Mouse (Mus musculus) forebrain, embryonic 16.5 days (tissue): ENCODE measurements around the gene Lingo3. TPM values are rescaled to one million over a fixed set of nuclear protein-coding genes. Genes with fewer than 3 reads are reported as not detected.
"Not testable (repeated sequence)": the region's sequence is repeated elsewhere in the genome, so short reads cannot be mapped to it uniquely, and the experiment has no call there.

Experiments used
- ATAC-seq: fragments of 200-750 bp; cut with Nextera tagmentation; 2 replicates; pipeline ENCODE4 v1.8.0; 2017; ENCODE audit warnings: mild to moderate bottlenecking, moderate library complexity
- H3K27ac ChIP-seq: fragments of 300-500 bp; sonication (generic); 2 replicates; pipeline ENCODE4 v1.5.1; 2014; ENCODE audit warnings: low read length, control low read depth
- H3K27me3 ChIP-seq: fragments of 300-500 bp; sonication (generic); replicated peaks from 2 replicates; pipeline ENCODE4 v1.6.1; 2014; ENCODE audit warnings: low read length; ENCODE audit not compliant: control insufficient read depth, insufficient read depth
- H3K36me3 ChIP-seq: fragments of 300-500 bp; sonication (generic); 2 replicates; pipeline ENCODE4 v1.6.1; 2014; ENCODE audit not compliant: control insufficient read depth, insufficient read depth
- H3K4me1 ChIP-seq: fragments of 300-500 bp; sonication (generic); replicated peaks from 2 replicates; pipeline ENCODE4 v1.6.1; 2014; ENCODE audit warnings: low read length; ENCODE audit not compliant: control insufficient read depth, insufficient read depth
- H3K4me2 ChIP-seq: fragments of 300-500 bp; sonication (generic); 2 replicates; pipeline ENCODE4 v1.6.1; 2014; ENCODE audit warnings: mild to moderate bottlenecking, low read length, control low read depth
- H3K4me3 ChIP-seq: fragments of 300-500 bp; sonication (generic); replicated peaks from 2 replicates; pipeline ENCODE4 v1.5.1; 2014; ENCODE audit warnings: mild to moderate bottlenecking, low read length, control low read depth
- H3K9ac ChIP-seq: fragments of 300-500 bp; sonication (generic); replicated peaks from 2 replicates; pipeline ENCODE4 v1.6.1; 2014; ENCODE audit warnings: low read depth, low read length, control low read depth
- H3K9me3 ChIP-seq: fragments of 300-500 bp; sonication (generic); 2 replicates; pipeline ENCODE4 v1.6.1; 2016; ENCODE audit warnings: low read length; ENCODE audit not compliant: control insufficient read depth
- WGBS: fragments of 180-500 bp; shearing (Covaris S2); extraction: QIAGEN DNeasy Blood & Tissue Kit; methylation state at CpG from one replicate; pipeline ENCODE4 v1.1.7; 2014; 5-methylcytosine and 5-hydroxymethylcytosine counted together
- polyA plus RNA-seq: library from polyadenylated mRNA; unstranded; fragments of >200 nt; fragmentation: Nextera tagmentation; extraction: Ambion mirVana; gene quantifications from 2 replicates; pipeline ENCODE4 v1.2.1, GENCODE M21; 2015

Lingo3 gene
- polyA plus RNA-seq, 1 experiment from 2014 or later, result 9.3 TPM

DNA sequence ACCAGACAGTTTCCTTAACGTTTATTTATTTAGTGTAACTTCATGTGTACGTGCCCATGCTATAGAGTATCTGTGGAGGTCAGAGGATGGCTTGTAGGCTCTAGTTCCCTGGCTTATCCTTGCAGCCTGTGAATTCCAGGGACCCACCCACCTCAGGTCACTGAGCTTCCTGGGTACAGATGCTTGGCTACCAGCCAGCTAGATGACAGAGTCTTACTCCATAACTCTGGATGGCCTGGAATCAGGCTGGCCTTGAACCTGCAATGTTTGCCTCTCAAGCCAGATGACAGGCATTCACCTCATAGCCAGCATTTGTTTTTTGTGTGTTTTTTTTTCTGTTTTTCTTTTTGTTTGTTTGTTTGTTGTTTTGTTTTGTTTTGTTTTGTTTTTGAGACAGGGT lies 26.7 kb downstream of the Lingo3 start:
- H3K4me1 ChIP-seq, result no peaks in the 10 kb centered on the region
- H3K4me2 ChIP-seq, result no peak overlapping the region
- ATAC-seq, result no peak
- no peak overlapping the region for H3K4me3 ChIP-seq
- H3K9ac ChIP-seq, result no peak overlapping the region
- no peaks in the 10 kb centered on the region for H3K36me3 ChIP-seq
- WGBS, result 72% methylated on average over 2 of the region's 2 CpGs
- no peak overlapping the region for H3K27ac ChIP-seq
- no peaks in the 10 kb centered on the region for H3K27me3 ChIP-seq
- H3K9me3 ChIP-seq, result no peaks in the 10 kb centered on the region

DNA sequence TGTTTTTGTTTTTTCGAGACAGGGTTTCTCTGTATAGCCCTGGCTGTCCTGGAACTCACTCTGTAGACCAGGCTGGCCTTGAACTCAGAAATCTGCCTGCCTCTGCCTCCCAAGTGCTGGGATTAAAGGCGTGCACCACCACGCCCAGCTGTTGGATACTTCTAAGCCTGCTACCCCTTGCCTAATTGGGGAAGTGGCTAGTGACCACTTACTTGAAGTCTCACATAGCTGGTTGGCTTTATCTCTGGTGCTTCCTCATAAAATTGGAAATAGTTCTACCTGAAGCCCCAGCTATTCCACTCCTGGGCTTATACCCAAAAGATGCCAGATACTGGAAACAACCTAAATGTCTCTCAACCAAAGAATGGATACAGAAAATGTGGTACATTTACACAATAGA lies 27.5 kb downstream of the Lingo3 start:
- not testable (repeated sequence) for H3K27ac ChIP-seq, H3K4me1 ChIP-seq, H3K4me2 ChIP-seq, H3K36me3 ChIP-seq, H3K9me3 ChIP-seq, H3K27me3 ChIP-seq, H3K4me3 ChIP-seq, ATAC-seq, H3K9ac ChIP-seq
- 86% methylated on average over 3 of the region's 3 CpGs for WGBS

DNA sequence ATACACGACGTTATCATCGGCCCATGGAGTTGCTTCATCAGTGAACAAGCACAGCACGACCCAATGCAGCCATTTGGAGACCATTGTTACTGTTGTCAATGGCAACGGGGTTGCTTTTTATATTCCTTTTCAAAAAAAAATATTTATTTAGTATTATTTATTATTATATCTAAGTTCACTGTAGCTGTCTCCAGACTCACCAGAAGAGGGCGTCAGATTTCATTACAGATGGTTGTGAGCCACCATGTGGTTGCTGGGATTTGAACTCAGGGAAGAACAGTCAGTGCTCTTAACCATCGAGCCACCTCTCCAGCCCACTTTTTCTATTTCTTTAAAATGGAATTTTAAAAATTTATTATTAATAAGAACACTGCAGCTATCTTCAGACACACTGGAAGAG lies 29.0 kb downstream of the Lingo3 start:
- no peaks in the 10 kb centered on the region for H3K36me3 ChIP-seq
- WGBS, result 65% methylated on average over 7 of the region's 7 CpGs
- peaks cover 9% of the 10 kb centered on the region for H3K27me3 ChIP-seq
- H3K4me1 ChIP-seq, result no peaks in the 10 kb centered on the region
- ATAC-seq, result no peak
- no peak overlapping the region for H3K4me3 ChIP-seq
- no peaks in the 10 kb centered on the region for H3K9me3 ChIP-seq
- no peak overlapping the region for H3K27ac ChIP-seq
- H3K4me2 ChIP-seq, result no peak overlapping the region
- no peak overlapping the region for H3K9ac ChIP-seq

DNA sequence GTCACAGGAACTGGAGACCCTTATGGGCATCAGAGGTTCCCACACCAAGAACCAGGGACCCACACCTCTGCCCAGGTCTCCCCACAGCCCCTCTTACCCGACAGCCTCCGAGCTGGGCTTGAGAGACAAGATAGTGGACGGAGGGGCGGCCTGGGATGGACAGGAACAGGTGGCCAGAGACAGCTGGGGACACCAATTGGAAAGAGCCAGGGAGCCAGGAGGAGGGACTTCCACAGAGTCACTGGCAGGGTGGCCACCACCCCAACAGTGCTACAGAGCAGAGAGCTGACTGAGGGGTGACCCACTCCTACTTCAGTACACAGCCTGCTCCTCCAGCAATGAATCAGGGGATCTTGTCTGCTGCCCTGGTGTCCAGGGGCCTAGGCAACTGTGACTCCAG lies 30.5 kb downstream of the Lingo3 start, which contains the start of gene Jsrp1:
TSS of gene Jsrp1 (minus strand) at position 133 of the 400 bp plus-strand sequence.
- no peak within 1 kb of the TSS for H3K9ac ChIP-seq
- no peak for ATAC-seq

DNA sequence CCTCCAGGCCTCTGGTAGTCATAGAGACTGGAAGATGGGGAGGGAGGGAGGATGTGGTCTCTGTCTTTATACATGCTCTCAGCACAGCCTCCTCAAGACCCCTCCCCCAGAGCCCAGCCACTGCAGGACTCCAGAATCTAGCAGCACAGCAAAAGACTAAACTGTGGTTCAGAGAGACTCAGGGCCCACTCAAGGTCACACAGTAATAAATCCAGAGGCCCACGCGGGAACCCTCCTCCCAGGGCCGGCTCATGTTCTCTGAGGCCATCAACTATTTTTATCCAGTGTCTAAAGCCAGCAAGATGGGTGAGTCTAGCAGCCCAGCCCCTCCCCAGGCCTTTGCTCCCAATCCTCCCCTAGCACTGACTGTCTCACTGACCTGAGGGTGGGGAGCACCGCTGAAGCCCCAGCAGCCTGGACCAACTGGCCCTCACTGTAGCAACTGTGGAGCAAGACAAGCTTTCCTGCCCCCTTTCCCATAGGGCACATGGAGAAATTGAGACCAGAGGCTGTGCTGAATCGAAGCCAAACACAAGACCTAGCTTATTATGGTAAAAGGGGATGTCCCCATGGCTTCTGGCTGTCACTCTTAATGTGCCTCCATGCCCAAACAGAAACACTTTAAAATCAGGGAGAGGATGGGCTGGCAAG lies 31.3 kb downstream of the Lingo3 start:
- ATAC-seq, result no peak

More for the DNA sequence above, 30.5 kb downstream of the Lingo3 start, which contains the start of gene Jsrp1:
- H3K9me3 ChIP-seq, result no peaks in the 10 kb centered on the region
- no peak within 1 kb of the TSS for H3K4me3 ChIP-seq
- H3K27me3 ChIP-seq, result peaks cover 21% of the 10 kb centered on the region
- H3K4me1 ChIP-seq, result peaks cover 7% of the 10 kb centered on the region; the same call in 1 of the 2 replicates
- no peak within 1 kb of the TSS for H3K27ac ChIP-seq
- no peak within 1 kb of the TSS for H3K4me2 ChIP-seq
- WGBS, result 82% methylated on average over 4 of the region's 4 CpGs
- H3K36me3 ChIP-seq, result no peaks in the 10 kb centered on the region

DNA sequence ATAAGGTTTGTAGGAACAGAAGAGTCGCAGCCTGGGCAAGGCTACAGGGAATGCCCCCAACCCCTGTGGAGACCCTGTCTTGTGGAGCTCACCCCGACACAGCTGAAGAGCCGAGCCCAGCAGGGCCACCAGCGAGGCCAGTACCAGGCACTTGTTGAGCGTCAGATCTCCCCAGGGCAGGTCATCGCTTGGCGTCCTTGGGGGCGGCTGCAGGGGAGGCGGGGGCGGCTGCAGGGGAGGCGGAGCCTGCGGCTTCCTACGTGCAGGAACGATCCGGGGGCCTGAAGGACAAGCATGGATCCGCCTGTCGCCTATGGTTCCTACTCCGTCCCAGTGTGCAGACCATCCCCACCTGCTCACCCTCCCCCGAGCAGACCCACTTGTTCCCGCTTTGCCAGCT lies 33.8 kb downstream of the Lingo3 start:
- Histone ChIP-seq H3K4me2 (no peak overlapping the region), H3K4me3 (no peak overlapping the region), H3K4me1 (peaks cover 26% of the 10 kb centered on the region), H3K27ac (no peak overlapping the region), H3K9me3 (no peaks in the 10 kb centered on the region), H3K9ac (no peak overlapping the region), H3K27me3 (peaks cover 25% of the 10 kb centered on the region), H3K36me3 (no peaks in the 10 kb centered on the region)
- WGBS, result 5% methylated on average over 20 of the region's 20 CpGs
- no peak for ATAC-seq

More for the DNA sequence above, 31.3 kb downstream of the Lingo3 start:
- Histone ChIP-seq H3K27me3 (peaks cover 25% of the 10 kb centered on the region), H3K36me3 (no peaks in the 10 kb centered on the region), H3K9me3 (no peaks in the 10 kb centered on the region), H3K4me2 (no peak overlapping the region), H3K4me1 (peaks cover 12% of the 10 kb centered on the region; the same call in 1 of the 2 replicates), H3K9ac (no peak overlapping the region), H3K4me3 (no peak overlapping the region), H3K27ac (no peak overlapping the region)
- 69% methylated on average over 5 of the region's 5 CpGs for WGBS

DNA sequence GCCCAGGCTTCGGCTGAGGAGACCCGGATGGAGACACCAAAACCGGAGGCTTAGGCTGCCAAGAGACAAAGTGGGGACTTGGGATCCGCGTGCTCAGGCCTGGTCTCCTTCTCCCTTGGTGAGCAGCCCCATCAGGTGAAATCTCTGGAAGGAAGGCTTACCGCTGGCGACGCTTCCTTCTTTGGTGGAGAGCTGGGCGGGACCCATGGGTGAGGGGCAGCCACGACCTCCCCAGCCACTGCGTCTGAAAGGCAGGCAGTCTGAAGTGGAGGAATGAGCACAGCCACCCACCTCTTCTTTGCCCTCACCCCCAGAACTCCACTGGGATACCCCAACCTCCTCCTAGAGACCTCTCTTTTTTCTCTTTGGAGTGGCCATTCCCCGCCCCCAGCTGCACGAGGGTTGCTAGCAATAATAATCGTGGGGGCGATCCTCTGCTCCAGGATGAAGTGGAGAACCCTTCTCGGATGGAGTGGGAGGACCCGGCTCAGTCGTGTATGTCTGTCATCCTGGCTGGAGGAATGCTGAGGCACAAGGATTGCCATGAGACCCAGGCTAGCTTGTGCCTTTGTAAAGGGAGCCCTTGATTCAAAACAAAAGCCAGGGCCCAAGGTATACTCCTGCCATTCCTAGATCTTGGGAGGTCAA lies 34.7 kb downstream of the Lingo3 start:
- Histone ChIP-seq H3K36me3 (no peaks in the 10 kb centered on the region; the same call in 1 of the 2 replicates), H3K4me3 (no peak overlapping the region), H3K27ac (no peak overlapping the region), H3K9me3 (no peaks in the 10 kb centered on the region), H3K27me3 (peaks cover 25% of the 10 kb centered on the region), H3K4me2 (no peak overlapping the region), H3K4me1 (peaks cover 26% of the 10 kb centered on the region), H3K9ac (no peak overlapping the region; the same call in 1 of the 2 replicates)
- 6% methylated on average over 17 of the region's 18 CpGs for WGBS
- ATAC-seq, result no peak

DNA sequence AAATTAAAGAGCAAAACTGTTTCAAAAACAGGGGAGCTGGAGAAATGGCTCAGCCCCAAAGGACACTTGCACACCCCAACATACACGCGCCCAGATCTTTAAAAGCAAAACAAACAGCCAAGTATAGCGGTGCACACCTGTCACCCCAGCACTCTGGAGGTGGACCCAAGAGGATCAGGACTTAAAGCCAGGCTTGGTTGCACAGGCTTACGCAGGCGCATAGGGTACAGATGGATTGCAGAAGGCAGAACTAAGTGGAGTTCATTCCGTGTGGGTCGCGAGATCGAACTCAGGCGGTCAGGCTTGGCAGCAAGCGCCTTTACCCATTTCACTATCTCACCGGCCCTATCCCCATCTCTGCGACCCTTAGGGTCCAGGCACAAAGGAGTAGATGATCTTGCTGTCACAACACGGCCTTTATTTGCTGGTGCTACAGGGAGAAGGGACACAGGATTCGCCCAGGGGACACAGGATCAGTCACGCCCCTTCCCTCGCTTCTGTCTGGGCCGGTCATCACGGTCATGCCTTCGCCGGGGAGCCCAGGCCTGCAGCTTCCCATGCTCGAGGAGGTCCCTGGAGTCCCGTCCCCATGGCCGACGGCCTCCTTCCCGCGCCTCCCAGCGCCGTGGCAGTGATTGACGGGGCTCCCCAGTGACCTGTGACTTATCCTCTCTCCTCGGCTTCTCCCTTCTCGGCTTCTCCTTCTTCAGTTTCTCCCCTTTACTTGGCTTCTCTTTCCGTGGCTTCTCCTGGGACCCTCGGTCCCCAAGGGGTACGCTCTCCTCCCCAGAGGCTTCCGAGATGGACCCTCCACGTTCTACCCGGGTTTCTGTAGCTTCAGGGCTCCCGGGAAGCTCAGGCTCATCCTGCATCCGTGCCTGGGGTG lies 35.5 kb downstream of the Lingo3 start:
- Histone ChIP-seq H3K27me3 (peaks cover 25% of the 10 kb centered on the region), H3K4me3 (no peak overlapping the region)
- 17% methylated on average over 40 of the region's 40 CpGs for WGBS

DNA sequence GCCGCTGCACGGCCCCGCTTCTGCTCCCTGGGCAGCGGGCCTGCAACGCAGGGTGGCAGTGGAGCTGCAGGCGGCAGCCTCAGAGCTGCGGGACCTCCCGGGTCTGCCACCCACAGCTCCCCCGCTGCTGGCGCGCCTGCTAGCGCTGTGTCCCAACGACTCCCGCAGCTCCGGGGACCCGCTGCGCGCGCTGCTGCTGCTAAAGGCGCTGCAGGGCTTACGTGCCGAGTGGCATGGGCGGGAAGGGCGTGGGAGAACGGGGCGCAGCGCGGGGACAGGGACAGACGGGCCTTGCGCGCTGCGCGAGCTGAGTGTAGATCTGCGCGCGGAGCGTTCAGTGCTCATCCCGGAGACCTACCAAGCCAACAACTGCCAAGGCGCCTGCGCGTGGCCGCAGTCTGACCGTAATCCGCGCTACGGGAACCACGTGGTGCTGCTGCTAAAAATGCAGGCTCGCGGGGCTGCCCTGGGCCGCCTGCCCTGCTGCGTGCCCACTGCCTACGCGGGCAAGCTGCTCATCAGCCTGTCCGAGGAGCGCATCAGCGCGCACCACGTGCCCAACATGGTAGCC lies 36.7 kb downstream of the Lingo3 start:
- peak overlapping the region; percentile 84 for H3K27ac ChIP-seq
- 2% methylated on average over 52 of the region's 58 CpGs for WGBS
- H3K9ac ChIP-seq, result peak overlapping the region; percentile 71
- H3K27me3 ChIP-seq, result peaks cover 25% of the 10 kb centered on the region
- peak overlapping the region; percentile 51 for H3K4me3 ChIP-seq
- H3K4me1 ChIP-seq, result peaks cover 26% of the 10 kb centered on the region
- H3K9me3 ChIP-seq, result no peaks in the 10 kb centered on the region
- peaks cover 13% of the 10 kb centered on the region for H3K36me3 ChIP-seq
- H3K4me2 ChIP-seq, result peak overlapping the region; percentile 88
- ATAC-seq, result peak; percentile 83

More for the DNA sequence above, 35.5 kb downstream of the Lingo3 start:
- Histone ChIP-seq H3K9me3 (no peaks in the 10 kb centered on the region), H3K4me1 (peaks cover 26% of the 10 kb centered on the region), H3K27ac (no peak overlapping the region), H3K36me3 (peaks cover 6% of the 10 kb centered on the region), H3K4me2 (no peak overlapping the region), H3K9ac (peak overlapping the region; percentile 26; the same call in 1 of the 2 replicates)
- no peak for ATAC-seq
